Mouse (Mus musculus) forebrain, embryonic 16.5 days (tissue): ENCODE measurements at regions not wholly inside any gene's neighbourhood (a gene's known extent, or its start where the extent isn't known, plus 50 kb on each side); places are given as distances from the start of the nearest gene placed in this dataset.

Experiments
- ATAC-seq: fragments of 200-750 bp; cut with Nextera tagmentation; 2 replicates; pipeline ENCODE4 v1.8.0; 2017; ENCODE audit warnings: mild to moderate bottlenecking, moderate library complexity
- H3K27ac ChIP-seq: fragments of 300-500 bp; sonication (generic); 2 replicates; pipeline ENCODE4 v1.5.1; 2014; ENCODE audit warnings: low read length, control low read depth
- H3K27me3 ChIP-seq: fragments of 300-500 bp; sonication (generic); replicated peaks from 2 replicates; pipeline ENCODE4 v1.6.1; 2014; ENCODE audit warnings: low read length; ENCODE audit not compliant: control insufficient read depth, insufficient read depth
- H3K36me3 ChIP-seq: fragments of 300-500 bp; sonication (generic); 2 replicates; pipeline ENCODE4 v1.6.1; 2014; ENCODE audit not compliant: control insufficient read depth, insufficient read depth
- H3K4me1 ChIP-seq: fragments of 300-500 bp; sonication (generic); replicated peaks from 2 replicates; pipeline ENCODE4 v1.6.1; 2014; ENCODE audit warnings: low read length; ENCODE audit not compliant: control insufficient read depth, insufficient read depth
- H3K4me2 ChIP-seq: fragments of 300-500 bp; sonication (generic); 2 replicates; pipeline ENCODE4 v1.6.1; 2014; ENCODE audit warnings: mild to moderate bottlenecking, low read length, control low read depth
- H3K4me3 ChIP-seq: fragments of 300-500 bp; sonication (generic); replicated peaks from 2 replicates; pipeline ENCODE4 v1.5.1; 2014; ENCODE audit warnings: mild to moderate bottlenecking, low read length, control low read depth
- H3K9ac ChIP-seq: fragments of 300-500 bp; sonication (generic); replicated peaks from 2 replicates; pipeline ENCODE4 v1.6.1; 2014; ENCODE audit warnings: low read depth, low read length, control low read depth
- H3K9me3 ChIP-seq: fragments of 300-500 bp; sonication (generic); 2 replicates; pipeline ENCODE4 v1.6.1; 2016; ENCODE audit warnings: low read length; ENCODE audit not compliant: control insufficient read depth
- WGBS: fragments of 180-500 bp; shearing (Covaris S2); extraction: QIAGEN DNeasy Blood & Tissue Kit; methylation state at CpG from one replicate; pipeline ENCODE4 v1.1.7; 2014; 5-methylcytosine and 5-hydroxymethylcytosine counted together

DNA sequence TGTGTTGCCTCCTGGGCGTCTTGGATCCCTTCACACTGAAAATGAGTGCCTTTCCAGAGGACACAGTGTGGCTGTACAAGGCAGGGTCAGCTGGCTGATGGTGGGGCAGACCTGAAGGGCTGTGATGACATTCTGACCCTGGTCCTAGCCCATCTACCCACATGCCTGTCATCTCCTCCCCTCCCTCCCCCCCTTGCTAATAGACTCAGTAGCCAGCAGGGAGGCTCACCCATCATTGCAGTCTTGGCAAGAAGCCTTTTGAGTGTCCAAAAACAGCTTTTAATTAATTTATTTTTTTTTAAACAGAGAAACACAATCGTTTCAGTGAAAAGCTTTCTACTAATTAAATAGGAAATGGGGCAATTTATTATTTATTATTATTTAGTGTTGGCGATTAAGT, 67.0 kb upstream of the Ssx2ip start:
- H3K4me1 ChIP-seq: peaks cover 29% of the 10 kb centered on the region
- H3K4me2 ChIP-seq: peak overlapping the region; percentile 47
- no peak overlapping the region; the same call in 1 of the 2 replicates for H3K4me3 ChIP-seq
- peak; percentile 29; the same call in 1 of the 2 replicates for ATAC-seq
- peak overlapping the region; percentile 94 for H3K27ac ChIP-seq
- no peak overlapping the region for H3K9ac ChIP-seq
- 27% methylated on average over 3 of the region's 3 CpGs for WGBS
- H3K36me3 ChIP-seq: no peaks in the 10 kb centered on the region
- H3K27me3 ChIP-seq: no peaks in the 10 kb centered on the region
- H3K9me3 ChIP-seq: no peaks in the 10 kb centered on the region

DNA sequence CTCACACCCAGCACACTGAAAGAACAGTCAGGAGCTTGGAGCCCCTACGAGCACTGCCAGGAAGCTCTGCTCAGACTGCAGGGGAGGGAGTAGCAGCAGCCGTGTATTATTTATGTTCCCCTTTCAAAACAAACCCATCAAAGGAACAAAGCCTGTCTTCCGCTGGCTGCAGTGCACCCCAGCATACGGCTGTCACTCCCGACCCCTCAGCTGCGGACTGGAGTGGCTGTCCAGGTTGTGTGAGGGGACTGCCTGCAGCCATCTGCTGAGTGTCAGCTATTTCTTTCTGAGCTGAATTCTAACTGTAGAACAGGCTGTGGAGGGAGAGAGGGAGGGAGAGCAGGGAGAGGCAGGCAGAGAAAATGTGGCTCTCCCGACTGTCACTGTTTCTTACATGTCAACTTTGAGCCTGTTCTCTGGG, 66.6 kb upstream of the Ssx2ip start:
- ATAC-seq: peak; percentile 95
- Histone ChIP-seq H3K9ac (peak overlapping the region; percentile 63), H3K27me3 (no peaks in the 10 kb centered on the region), H3K4me3 (peak overlapping the region; percentile 25), H3K36me3 (no peaks in the 10 kb centered on the region), H3K4me1 (peaks cover 29% of the 10 kb centered on the region), H3K4me2 (peak overlapping the region; percentile 47), H3K9me3 (no peaks in the 10 kb centered on the region), H3K27ac (peak overlapping the region; percentile 94)
- under 1% methylated on average over 7 of the region's 7 CpGs for WGBS

DNA sequence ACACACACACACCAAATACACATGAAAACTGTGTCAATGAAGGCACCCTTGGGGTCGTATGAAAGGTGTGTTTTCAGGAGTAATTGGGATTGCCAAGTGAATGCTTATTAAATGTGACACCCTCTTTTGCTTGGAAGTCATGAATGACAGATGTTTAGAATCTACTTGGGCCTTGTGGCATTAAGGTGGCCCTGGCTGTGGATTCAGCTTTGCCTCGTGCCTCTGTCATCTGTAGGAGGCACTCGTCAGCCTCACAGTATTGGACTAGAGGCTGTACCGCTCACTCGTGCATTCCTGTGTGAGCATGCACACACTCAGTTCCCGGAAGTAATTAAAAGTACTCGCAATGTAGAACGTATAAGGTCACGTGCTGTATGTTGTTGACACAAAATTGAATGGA, 66.0 kb upstream of the Ssx2ip start:
- peak; percentile 5; the same call in 1 of the 2 replicates for ATAC-seq
- H3K9me3 ChIP-seq: no peaks in the 10 kb centered on the region
- H3K27ac ChIP-seq: peak overlapping the region; percentile 94
- no peak overlapping the region for H3K4me3 ChIP-seq
- WGBS: 49% methylated on average over 9 of the region's 9 CpGs
- H3K4me2 ChIP-seq: no peak overlapping the region; the same call in 1 of the 2 replicates
- peaks cover 29% of the 10 kb centered on the region for H3K4me1 ChIP-seq
- no peaks in the 10 kb centered on the region for H3K27me3 ChIP-seq
- no peak overlapping the region for H3K9ac ChIP-seq
- no peaks in the 10 kb centered on the region for H3K36me3 ChIP-seq

- H3K4me1 ChIP-seq: peaks cover 28% of the 10 kb centered on the region
- H3K9ac ChIP-seq: no peak overlapping the region
- H3K27ac ChIP-seq: no peak overlapping the region
- 88% methylated on average over 12 of the region's 12 CpGs for WGBS
- H3K4me3 ChIP-seq: no peak overlapping the region
- no peak overlapping the region for H3K4me2 ChIP-seq
- no peaks in the 10 kb centered on the region for H3K9me3 ChIP-seq
- no peak for ATAC-seq
- no peaks in the 10 kb centered on the region for H3K27me3 ChIP-seq
- no peaks in the 10 kb centered on the region for H3K36me3 ChIP-seq
Measured at GRCm38 (mm10) chr3:146340316-146341055, 64.0 kb upstream of the Ssx2ip start.

DNA sequence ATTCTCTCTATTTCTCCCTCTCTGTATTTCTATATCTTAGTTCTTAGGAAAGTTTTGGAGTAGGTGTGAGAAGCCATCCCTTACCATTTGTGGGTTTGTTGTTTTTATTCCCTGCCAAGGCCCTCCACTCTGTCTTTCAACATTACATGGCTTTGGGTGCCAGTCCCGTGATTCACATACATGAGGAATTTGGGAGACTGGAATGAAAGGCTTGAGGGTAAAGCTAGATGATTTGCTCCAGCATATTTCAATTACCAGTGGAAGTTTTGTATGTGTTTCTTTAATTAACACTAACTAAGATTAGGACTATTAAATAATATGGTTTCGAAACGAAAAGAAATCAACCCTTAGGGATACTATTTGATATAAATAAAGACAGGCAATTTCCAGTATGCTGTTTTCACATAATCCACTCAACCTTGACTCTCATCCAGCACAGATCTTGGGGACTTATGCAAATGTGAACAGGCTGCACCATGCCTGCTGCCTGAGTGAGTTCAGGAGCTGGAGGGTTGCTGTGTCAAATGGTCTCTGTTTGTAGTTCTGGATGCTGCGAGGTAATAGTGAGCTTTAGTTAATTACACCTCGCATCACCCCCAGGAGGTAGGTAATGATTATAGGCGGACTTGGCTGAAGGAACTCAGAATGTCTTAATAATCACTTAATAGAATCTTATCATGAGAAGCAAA, 62.6 kb upstream of the Ssx2ip start:
- Histone ChIP-seq H3K4me3 (no peak overlapping the region), H3K4me1 (peaks cover 34% of the 10 kb centered on the region), H3K9ac (no peak overlapping the region), H3K4me2 (no peak overlapping the region), H3K27me3 (no peaks in the 10 kb centered on the region), H3K36me3 (no peaks in the 10 kb centered on the region), H3K27ac (no peak overlapping the region), H3K9me3 (no peaks in the 10 kb centered on the region)
- WGBS: 36% methylated on average over 6 of the region's 6 CpGs
- ATAC-seq: no peak

DNA sequence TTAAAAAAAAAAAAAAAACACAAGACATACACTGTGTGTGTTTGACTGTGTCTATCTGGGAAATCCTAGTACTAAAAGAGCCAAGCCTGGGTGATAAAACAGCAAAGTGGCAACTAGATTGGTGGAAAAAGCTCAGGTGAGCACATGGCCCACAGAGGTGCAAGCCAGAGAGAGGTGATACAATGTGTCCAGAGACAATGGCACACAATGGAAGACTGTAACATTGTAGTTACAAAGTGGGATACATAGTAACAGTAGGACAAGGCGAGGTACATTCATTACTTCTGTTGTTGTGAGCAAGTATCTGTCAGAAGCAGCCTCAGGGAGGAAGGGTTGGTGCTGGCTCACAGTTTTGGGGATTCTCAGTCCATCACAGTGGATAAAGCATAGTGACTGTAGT, 61.7 kb upstream of the Ssx2ip start:
- Histone ChIP-seq H3K4me1 (peaks cover 25% of the 10 kb centered on the region), H3K9me3 (no peaks in the 10 kb centered on the region), H3K27me3 (no peaks in the 10 kb centered on the region), H3K4me2 (no peak overlapping the region), H3K4me3 (no peak overlapping the region), H3K27ac (no peak overlapping the region), H3K36me3 (no peaks in the 10 kb centered on the region), H3K9ac (no peak overlapping the region)
- 81% methylated on average over 1 of the region's 1 CpGs for WGBS
- ATAC-seq: no peak

DNA sequence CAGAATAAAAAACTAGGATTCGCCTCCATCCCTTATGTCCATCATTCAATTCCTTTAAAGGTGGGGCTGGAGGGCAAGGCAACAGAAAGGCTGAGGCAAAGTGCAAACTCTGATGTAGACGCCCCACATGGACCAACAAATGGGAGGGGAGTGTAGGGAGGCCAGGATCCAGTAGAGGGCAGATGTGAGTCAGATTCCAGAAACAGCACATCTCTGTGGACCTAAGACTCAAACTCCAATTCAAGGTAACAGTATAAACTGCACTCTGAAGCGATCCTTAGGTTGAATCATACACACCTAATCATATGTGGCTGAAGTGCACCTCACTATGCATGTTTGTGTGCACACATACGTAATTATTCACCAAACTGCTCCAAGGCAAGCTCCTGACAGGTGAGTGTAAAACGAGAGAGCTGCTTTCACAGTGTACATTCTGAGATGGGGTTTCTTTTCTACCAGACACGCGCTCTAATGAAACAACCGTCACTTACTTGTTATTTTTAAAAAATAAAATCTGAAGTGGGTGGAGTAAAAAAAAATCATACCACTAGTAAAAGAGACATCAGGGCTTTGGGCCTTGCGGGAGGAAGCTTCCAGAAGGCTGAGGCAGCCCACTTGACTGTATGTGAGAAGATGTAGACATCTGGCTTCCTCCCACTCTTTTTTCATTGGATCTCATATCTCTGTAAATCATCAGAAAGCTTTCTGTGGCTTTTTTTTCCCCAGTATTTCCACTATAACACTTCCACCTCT, 60.6 kb upstream of the Ssx2ip start:
- WGBS: 55% methylated on average over 9 of the region's 9 CpGs
- no peak for ATAC-seq
- no peak overlapping the region for H3K27ac ChIP-seq

DNA sequence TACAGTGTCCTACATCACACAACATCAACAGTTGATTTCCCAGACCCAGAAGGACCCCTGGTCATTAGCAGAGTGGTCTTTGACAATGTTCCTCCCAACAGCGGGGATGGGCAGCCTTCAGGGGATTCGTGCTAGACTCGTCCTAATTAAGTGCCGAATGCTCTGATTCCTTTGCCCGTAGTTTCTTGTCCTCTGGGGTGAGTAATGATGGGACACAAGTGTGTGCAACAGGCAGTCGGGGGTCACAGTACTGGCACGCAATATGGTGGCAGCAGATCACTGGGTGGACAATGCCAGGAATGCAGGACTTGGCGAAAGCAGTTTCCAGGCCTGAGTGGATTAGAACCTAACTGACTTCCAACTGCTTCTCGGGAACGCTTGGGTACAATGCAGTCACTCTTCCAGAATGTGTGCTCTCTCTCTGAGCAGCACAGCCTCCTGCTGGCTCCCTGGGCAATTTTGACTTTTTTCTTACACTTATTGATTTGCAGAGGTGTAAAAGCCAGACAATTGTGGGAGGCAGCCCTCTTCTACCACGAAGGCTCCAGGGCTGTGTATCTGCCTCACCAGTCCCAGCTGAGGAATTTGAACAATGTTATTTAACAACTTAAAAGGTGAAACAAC, 59.9 kb upstream of the Ssx2ip start:
- no peak for ATAC-seq
- Histone ChIP-seq H3K27me3 (no peaks in the 10 kb centered on the region), H3K4me1 (peaks cover 15% of the 10 kb centered on the region), H3K4me2 (no peak overlapping the region), H3K9me3 (no peaks in the 10 kb centered on the region), H3K9ac (no peak overlapping the region), H3K4me3 (no peak overlapping the region), H3K36me3 (no peaks in the 10 kb centered on the region), H3K27ac (peak overlapping the region; percentile 57)
- WGBS: 71% methylated on average over 11 of the region's 11 CpGs

More for the DNA sequence above, 60.6 kb upstream of the Ssx2ip start:
- Histone ChIP-seq H3K9ac (no peak overlapping the region), H3K36me3 (no peaks in the 10 kb centered on the region), H3K4me3 (no peak overlapping the region), H3K9me3 (no peaks in the 10 kb centered on the region), H3K4me1 (peaks cover 15% of the 10 kb centered on the region), H3K27me3 (no peaks in the 10 kb centered on the region), H3K4me2 (no peak overlapping the region)

- Histone ChIP-seq H3K9me3 (no peaks in the 10 kb centered on the region), H3K27me3 (no peaks in the 10 kb centered on the region), H3K4me2 (peak overlapping the region; percentile 65), H3K4me3 (peak overlapping the region; percentile 44), H3K4me1 (peaks cover 15% of the 10 kb centered on the region), H3K9ac (peak overlapping the region; percentile 63), H3K27ac (peak overlapping the region; percentile 76), H3K36me3 (no peaks in the 10 kb centered on the region)
- WGBS: 2% methylated on average over 18 of the region's 18 CpGs
- peak; percentile 90 for ATAC-seq
Measured at GRCm38 (mm10) chr3:146345308-146345780, 59.1 kb upstream of the Ssx2ip start.
